Mouse (Mus musculus): ENCODE measurements at regions not wholly inside any gene's neighbourhood (a gene's known extent, or its start where the extent isn't known, plus 50 kb on each side); places are given as distances from the start of the nearest gene placed in this dataset.

GRCm38 (mm10) chr5:141054991-141055390, 54.6 kb upstream of the Card11 start:
- Histone ChIP-seq H3K4me2 (ENCODE audit: low read length) (no peak overlapping the region), H3K4me3 (ENCODE audit: control insufficient read depth in 1 of 2, insufficient read depth in 1 of 2, low read depth in 1 of 2, low read length in 2 of 2) (no peak overlapping the region), H3K27ac (replicated peaks in 1 of 2; ENCODE audit: control insufficient read depth in 1 of 2, insufficient read depth in 1 of 2, low read depth in 2 of 2, low read length in 2 of 2) (no peak overlapping the region), H3K27me3 (ENCODE audit: control insufficient read depth, insufficient read depth, low read length) (no peaks in the 10 kb centered on the region), H3K9ac (ENCODE audit: low read length) (no peak overlapping the region), H3K4me1 (ENCODE audit: control insufficient read depth in 2 of 2, insufficient read depth in 2 of 2, low read length in 2 of 2) (no peaks in the 10 kb centered on the region), H3K36me3 (ENCODE audit: control insufficient read depth, insufficient read depth, low read length) (no peaks in the 10 kb centered on the region), H3K9me3 (ENCODE audit: control insufficient read depth, low read length) (peaks cover 12% of the 10 kb centered on the region)
- 89% methylated on average over 8 of the region's 8 CpGs for whole genome bisulfite sequencing
- ATAC-seq (ENCODE audit: insufficient number of reproducible peaks, insufficient read depth, low FRiP score, low read depth): no peak

GRCm38 (mm10) chr5:141055596-141056343, 55.4 kb upstream of the Card11 start:
- no peak for ATAC-seq (ENCODE audit: insufficient number of reproducible peaks, insufficient read depth, low FRiP score, low read depth)
- WGBS: 73% methylated on average over 10 of the region's 10 CpGs

GRCm38 (mm10) chr5:141058141-141058540, 57.8 kb upstream of the Card11 start:
- Histone ChIP-seq H3K9ac (ENCODE audit: low read length) (no peak overlapping the region), H3K4me3 (ENCODE audit: control insufficient read depth in 1 of 2, insufficient read depth in 1 of 2, low read depth in 1 of 2, low read length in 2 of 2) (no peak overlapping the region), H3K4me2 (ENCODE audit: low read length) (no peak overlapping the region), H3K27ac (replicated peaks in 1 of 2; ENCODE audit: control insufficient read depth in 1 of 2, insufficient read depth in 1 of 2, low read depth in 2 of 2, low read length in 2 of 2) (no peak overlapping the region), H3K36me3 (ENCODE audit: control insufficient read depth, insufficient read depth, low read length) (no peaks in the 10 kb centered on the region), H3K4me1 (ENCODE audit: control insufficient read depth in 2 of 2, insufficient read depth in 2 of 2, low read length in 2 of 2) (no peaks in the 10 kb centered on the region), H3K9me3 (ENCODE audit: control insufficient read depth, low read length) (no peaks in the 10 kb centered on the region; the same call in 1 of the 2 replicates), H3K27me3 (ENCODE audit: control insufficient read depth, insufficient read depth, low read length) (no peaks in the 10 kb centered on the region)
- no peak for ATAC-seq (ENCODE audit: insufficient number of reproducible peaks, insufficient read depth, low FRiP score, low read depth)
- WGBS: 70% methylated on average over 7 of the region's 7 CpGs

More at GRCm38 (mm10) chr5:141055596-141056343, 55.4 kb upstream of the Card11 start:
- Histone ChIP-seq H3K27me3 (ENCODE audit: control insufficient read depth, insufficient read depth, low read length) (no peaks in the 10 kb centered on the region), H3K27ac (replicated peaks in 1 of 2; ENCODE audit: control insufficient read depth in 1 of 2, insufficient read depth in 1 of 2, low read depth in 2 of 2, low read length in 2 of 2) (no peak overlapping the region), H3K36me3 (ENCODE audit: control insufficient read depth, insufficient read depth, low read length) (no peaks in the 10 kb centered on the region), H3K9ac (ENCODE audit: low read length) (no peak overlapping the region), H3K4me3 (ENCODE audit: control insufficient read depth in 1 of 2, insufficient read depth in 1 of 2, low read depth in 1 of 2, low read length in 2 of 2) (no peak overlapping the region), H3K4me2 (ENCODE audit: low read length) (no peak overlapping the region), H3K4me1 (ENCODE audit: control insufficient read depth in 2 of 2, insufficient read depth in 2 of 2, low read length in 2 of 2) (no peaks in the 10 kb centered on the region), H3K9me3 (ENCODE audit: control insufficient read depth, low read length) (peaks cover 12% of the 10 kb centered on the region)

DNA sequence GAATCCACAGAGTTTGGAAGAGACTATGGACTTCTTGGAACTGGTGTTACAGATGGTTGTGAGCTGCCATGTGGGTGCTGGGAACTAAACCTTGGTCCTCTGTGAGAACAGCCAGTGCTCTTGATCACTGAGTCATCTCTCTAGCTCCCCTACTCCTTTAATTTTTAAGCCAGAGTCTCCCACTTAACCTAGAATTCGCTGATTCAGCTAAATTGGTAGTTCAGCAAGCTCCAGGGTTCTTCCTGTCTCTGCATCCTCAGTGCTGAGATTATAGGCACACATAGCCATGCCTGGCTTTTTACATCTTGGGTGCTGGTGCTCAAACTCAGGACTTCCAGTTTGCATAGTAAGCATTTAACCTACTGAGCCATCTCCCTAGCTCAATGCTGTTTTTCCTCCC, 58.5 kb upstream of the Card11 start:
- ATAC-seq (ENCODE audit: insufficient number of reproducible peaks, insufficient read depth, low FRiP score, low read depth): no peak
- 70% methylated on average over 1 of the region's 1 CpGs for WGBS

DNA sequence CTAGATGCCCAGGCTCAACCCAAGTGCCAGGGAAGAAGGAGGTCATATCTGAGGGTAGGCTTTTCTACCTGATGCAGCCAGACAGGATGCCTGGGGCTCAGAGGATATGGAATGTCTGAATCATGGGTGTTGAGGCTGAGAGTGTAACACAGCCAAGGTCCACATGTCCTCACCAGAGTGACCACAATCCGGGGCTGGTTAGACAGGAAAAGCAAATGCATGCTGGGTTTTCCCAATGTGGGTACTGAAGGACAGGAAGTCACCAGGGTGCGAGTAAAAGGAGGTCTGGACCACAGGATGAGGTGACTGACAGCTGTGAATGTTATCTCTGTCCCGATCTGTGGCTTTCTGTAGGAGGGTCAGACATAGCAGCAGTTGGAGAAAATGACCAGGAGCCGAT, 61.8 kb upstream of the Card11 start:
- no peak overlapping the region for H3K4me2 ChIP-seq (ENCODE audit: low read length)
- no peaks in the 10 kb centered on the region for H3K4me1 ChIP-seq (ENCODE audit: control insufficient read depth in 2 of 2, insufficient read depth in 2 of 2, low read length in 2 of 2)
- H3K9ac ChIP-seq (ENCODE audit: low read length): no peak overlapping the region
- 62% methylated on average over 4 of the region's 4 CpGs for WGBS
- no peaks in the 10 kb centered on the region for H3K27me3 ChIP-seq (ENCODE audit: control insufficient read depth, insufficient read depth, low read length)
- H3K27ac ChIP-seq (replicated peaks in 1 of 2; ENCODE audit: control insufficient read depth in 1 of 2, insufficient read depth in 1 of 2, low read depth in 2 of 2, low read length in 2 of 2): no peak overlapping the region
- no peak for ATAC-seq (ENCODE audit: insufficient number of reproducible peaks, insufficient read depth, low FRiP score, low read depth)
- no peaks in the 10 kb centered on the region; the same call in 1 of the 2 replicates for H3K9me3 ChIP-seq (ENCODE audit: control insufficient read depth, low read length)
- H3K36me3 ChIP-seq (ENCODE audit: control insufficient read depth, insufficient read depth, low read length): no peaks in the 10 kb centered on the region
- H3K4me3 ChIP-seq (ENCODE audit: control insufficient read depth in 1 of 2, insufficient read depth in 1 of 2, low read depth in 1 of 2, low read length in 2 of 2): no peak overlapping the region

More for the DNA sequence above, 58.5 kb upstream of the Card11 start:
- H3K9me3 ChIP-seq (ENCODE audit: control insufficient read depth, low read length): no peaks in the 10 kb centered on the region; the same call in 1 of the 2 replicates
- H3K9ac ChIP-seq (ENCODE audit: low read length): no peak overlapping the region
- H3K36me3 ChIP-seq (ENCODE audit: control insufficient read depth, insufficient read depth, low read length): no peaks in the 10 kb centered on the region
- no peak overlapping the region for H3K4me3 ChIP-seq (ENCODE audit: control insufficient read depth in 1 of 2, insufficient read depth in 1 of 2, low read depth in 1 of 2, low read length in 2 of 2)
- no peak overlapping the region for H3K27ac ChIP-seq (replicated peaks in 1 of 2; ENCODE audit: control insufficient read depth in 1 of 2, insufficient read depth in 1 of 2, low read depth in 2 of 2, low read length in 2 of 2)
- H3K4me1 ChIP-seq (ENCODE audit: control insufficient read depth in 2 of 2, insufficient read depth in 2 of 2, low read length in 2 of 2): no peaks in the 10 kb centered on the region
- no peak overlapping the region for H3K4me2 ChIP-seq (ENCODE audit: low read length)
- no peaks in the 10 kb centered on the region for H3K27me3 ChIP-seq (ENCODE audit: control insufficient read depth, insufficient read depth, low read length)

DNA sequence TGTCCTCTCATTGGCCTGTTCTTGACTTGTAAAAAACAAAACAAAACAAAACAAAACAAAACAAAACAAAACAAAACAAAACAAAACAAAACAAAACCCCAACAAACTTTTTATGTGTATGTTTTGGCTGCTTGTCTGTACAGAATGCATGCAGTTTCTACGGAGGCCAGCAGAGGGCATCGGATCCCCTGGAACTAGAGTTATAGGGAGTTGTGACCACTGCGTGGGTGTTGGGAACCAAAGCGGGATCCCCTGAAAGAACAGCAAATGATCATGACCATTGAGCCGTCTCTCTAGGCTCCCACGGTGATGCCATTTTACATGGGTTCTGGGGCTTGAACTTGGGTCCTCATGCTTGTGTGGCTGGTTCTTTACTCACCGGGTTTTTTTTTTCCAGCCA, 67.2 kb upstream of the Card11 start:
- no peak for ATAC-seq (ENCODE audit: insufficient number of reproducible peaks, insufficient read depth, low FRiP score, low read depth)
- WGBS: 78% methylated on average over 7 of the region's 7 CpGs

GRCm38 (mm10) chr5:141074457-141074856, 74.1 kb upstream of the Card11 start:
- Histone ChIP-seq H3K4me1 (ENCODE audit: control insufficient read depth in 2 of 2, insufficient read depth in 2 of 2, low read length in 2 of 2) (peaks cover 4 to 6% of the 10 kb centered on the region in 2 experiments; a peak in 2 of 4 replicates), H3K9ac (ENCODE audit: low read length) (no peak overlapping the region), H3K27ac (replicated peaks in 1 of 2; ENCODE audit: control insufficient read depth in 1 of 2, insufficient read depth in 1 of 2, low read depth in 2 of 2, low read length in 2 of 2) (no peak overlapping the region), H3K9me3 (ENCODE audit: control insufficient read depth, low read length) (no peaks in the 10 kb centered on the region; the same call in 1 of the 2 replicates), H3K4me2 (ENCODE audit: low read length) (no peak overlapping the region), H3K27me3 (ENCODE audit: control insufficient read depth, insufficient read depth, low read length) (no peaks in the 10 kb centered on the region), H3K4me3 (ENCODE audit: control insufficient read depth in 1 of 2, insufficient read depth in 1 of 2, low read depth in 1 of 2, low read length in 2 of 2) (no peak overlapping the region), H3K36me3 (ENCODE audit: control insufficient read depth, insufficient read depth, low read length) (no peaks in the 10 kb centered on the region)
- WGBS: 84% methylated on average over 3 of the region's 3 CpGs
- no peak for ATAC-seq (ENCODE audit: insufficient number of reproducible peaks, insufficient read depth, low FRiP score, low read depth)

More for the DNA sequence above, 67.2 kb upstream of the Card11 start:
- H3K4me3 ChIP-seq (ENCODE audit: control insufficient read depth in 1 of 2, insufficient read depth in 1 of 2, low read depth in 1 of 2, low read length in 2 of 2): no peak overlapping the region
- no peaks in the 10 kb centered on the region for H3K27me3 ChIP-seq (ENCODE audit: control insufficient read depth, insufficient read depth, low read length)
- H3K27ac ChIP-seq (replicated peaks in 1 of 2; ENCODE audit: control insufficient read depth in 1 of 2, insufficient read depth in 1 of 2, low read depth in 2 of 2, low read length in 2 of 2): no peak overlapping the region
- no peaks in the 10 kb centered on the region for H3K36me3 ChIP-seq (ENCODE audit: control insufficient read depth, insufficient read depth, low read length)
- no peaks in the 10 kb centered on the region for H3K4me1 ChIP-seq (ENCODE audit: control insufficient read depth in 2 of 2, insufficient read depth in 2 of 2, low read length in 2 of 2)
- H3K9me3 ChIP-seq (ENCODE audit: control insufficient read depth, low read length): no peaks in the 10 kb centered on the region; the same call in 1 of the 2 replicates
- no peak overlapping the region for H3K9ac ChIP-seq (ENCODE audit: low read length)
- H3K4me2 ChIP-seq (ENCODE audit: low read length): no peak overlapping the region

GRCm38 (mm10) chr5:141076158-141076557, 75.8 kb upstream of the Card11 start:
- Histone ChIP-seq H3K4me2 (ENCODE audit: low read length) (no peak overlapping the region), H3K36me3 (ENCODE audit: control insufficient read depth, insufficient read depth, low read length) (no peaks in the 10 kb centered on the region), H3K9ac (ENCODE audit: low read length) (no peak overlapping the region), H3K4me1 (ENCODE audit: control insufficient read depth in 2 of 2, insufficient read depth in 2 of 2, low read length in 2 of 2) (peaks cover 6 to 10% of the 10 kb centered on the region in 2 experiments; a peak in 2 of 4 replicates), H3K27ac (replicated peaks in 1 of 2; ENCODE audit: control insufficient read depth in 1 of 2, insufficient read depth in 1 of 2, low read depth in 2 of 2, low read length in 2 of 2) (no peak overlapping the region), H3K4me3 (ENCODE audit: control insufficient read depth in 1 of 2, insufficient read depth in 1 of 2, low read depth in 1 of 2, low read length in 2 of 2) (no peak overlapping the region), H3K9me3 (ENCODE audit: control insufficient read depth, low read length) (no peaks in the 10 kb centered on the region), H3K27me3 (ENCODE audit: control insufficient read depth, insufficient read depth, low read length) (no peaks in the 10 kb centered on the region)
- ATAC-seq (ENCODE audit: insufficient number of reproducible peaks, insufficient read depth, low FRiP score, low read depth): no peak
- WGBS: 58% methylated on average over 7 of the region's 7 CpGs
